In genomic region chr15:77793554-77793953, GRCm38 (mm10) we compare ENCODE assay signal across 11 mouse cellular contexts. TPM values are rescaled to one million over a fixed set of nuclear protein-coding genes. Genes with fewer than 3 reads are reported as not detected.
DNase-seq lines count a peak whose midpoint lies in the region; ATAC-seq and TF ChIP-seq lines count a peak whose summit lies in the region.
"Had no signal": no experiment of that assay in that cellular context is flagged by ENCODE, and none has a peak within 500 bp of the region (broad histone marks: within the 10 kb centered on the region; RNA-seq: fewer than 3 reads in every experiment).

No protein-coding gene starts in this region.

- H3K27me3 ChIP-seq in forebrain, embryonic 12.5 days: no peaks in the 10 kb centered on the region
- H3K27me3 ChIP-seq: embryonic facial prominence, embryonic 12.5 days; Patski had no signal

- ATAC-seq in forebrain, embryonic 12.5 days (ENCODE audit: low FRiP score): no peak
- no peak for ATAC-seq in monocyte, adult 5-6 weeks (replicated peaks; ENCODE audit: insufficient number of reproducible peaks, low FRiP score, low TSS enrichment, poor library complexity, severe bottlenecking)
- ATAC-seq: Patski had no signal

- TF ChIP-seq POLR2A in olfactory bulb, adult 2 months (IDR thresholded peaks at IDR 0.05; ENCODE audit: insufficient read depth, low read depth, low read length): no peak

- H3K4me1 ChIP-seq in olfactory bulb, adult 2 months (ENCODE audit: control insufficient read depth, insufficient read depth, low read length): peaks cover 69% of the 10 kb centered on the region
- peaks cover 6% of the 10 kb centered on the region for H3K4me1 ChIP-seq in forebrain, embryonic 12.5 days

- peaks cover 46% of the 10 kb centered on the region for H3K36me3 ChIP-seq in forebrain, embryonic 12.5 days (replicated peaks)

- WGBS in olfactory bulb, adult 2 months: 39% methylated on average over 7 of the region's 7 CpGs
- 92% methylated on average over 7 of the region's 7 CpGs for WGBS in forebrain, embryonic 12.5 days

- H3K9me3 ChIP-seq in forebrain, embryonic 12.5 days: no peaks in the 10 kb centered on the region
- H3K9me3 ChIP-seq: embryonic facial prominence, embryonic 12.5 days had no signal

- peak; percentile 53 for DNase-seq in gastrocnemius, adult 18-20 months (ENCODE audit: low spot score)
- DNase-seq in gastrocnemius, postnatal 10 days: no peak
- DNase-seq in layer of hippocampus, adult 18-20 months (ENCODE audit: low spot score in 2 of 2): peak; percentile 79 to 86
- no peak for DNase-seq in layer of hippocampus, postnatal 25 days (ENCODE audit: extremely low spot score in 1 of 2, low spot score in 1 of 2)
- peak; percentile 70 to 78 for DNase-seq in cerebellum, postnatal 25 days

- no peak for TF ChIP-seq CTCF in olfactory bulb, adult 2 months (IDR thresholded peaks at IDR 0.05; ENCODE audit: insufficient read depth, low read depth, low read length)

- no peak overlapping the region for H3K4me3 ChIP-seq in olfactory bulb, adult 2 months (ENCODE audit: insufficient read depth, low read depth, low read length)
- H3K4me3 ChIP-seq in forebrain, embryonic 12.5 days (replicated peaks): no peak overlapping the region
- H3K4me3 ChIP-seq: embryonic facial prominence, embryonic 12.5 days had no signal

- no peak overlapping the region for H3K4me2 ChIP-seq in forebrain, embryonic 12.5 days
- H3K4me2 ChIP-seq: embryonic facial prominence, embryonic 12.5 days; hindbrain, embryonic 14.5 days had no signal

- no peak overlapping the region for H3K9ac ChIP-seq in forebrain, embryonic 12.5 days
- H3K9ac ChIP-seq: embryonic facial prominence, embryonic 12.5 days; hindbrain, embryonic 14.5 days had no signal

- H3K27ac ChIP-seq in olfactory bulb, adult 2 months (ENCODE audit: insufficient read depth, low read depth, low read length): peak overlapping the region; percentile 63
- no peak overlapping the region for H3K27ac ChIP-seq in forebrain, embryonic 12.5 days
- H3K27ac ChIP-seq: embryonic facial prominence, embryonic 12.5 days; hindbrain, embryonic 14.5 days had no signal

RNA-seq across cellular contexts. Expression of gene Apol8, which starts 36.8 kb away (rescaled TPM):
- under 1 TPM; 0.07 to 0.73 TPM for total RNA-seq in gastrocnemius, adult 18-20 months (2021)
- total RNA-seq in gastrocnemius, postnatal 10 days (2021): under 1 TPM in 1 of 2 experiments, not detected in 1; 0.61 TPM
- 1 to 10 TPM; 8.0 to 8.9 TPM for total RNA-seq in layer of hippocampus, adult 18-20 months (2021)
- total RNA-seq in layer of hippocampus, postnatal 25 days (2021): 1 to 10 TPM; 4.0 to 4.8 TPM
- polyA plus RNA-seq in olfactory bulb, adult 2 months (2012; ENCODE audit: insufficient read depth, insufficient read length, low replicate concordance, missing spikeins): not detected in 2 replicates
- polyA plus RNA-seq in forebrain, embryonic 12.5 days (2016; fragmentation: Nextera tagmentation; extraction: Ambion mirVana): 0.24 and 0.46 TPM in 2 replicates
- 2.9 to 6.6 TPM (median 4.8 TPM) in 3 replicates for total RNA-seq in monocyte, adult 5-6 weeks (2017)
- polyA plus RNA-seq: hindbrain, embryonic 14.5 days had no signal

RNA-seq across cellular contexts. Expression of gene Myh9, which starts 48.4 kb away (rescaled TPM):
- total RNA-seq in gastrocnemius, adult 18-20 months (2021): 10 to 100 TPM; 42.8 to 63.0 TPM
- 100 to 1,000 TPM; 117 to 155 TPM for total RNA-seq in gastrocnemius, postnatal 10 days (2021)
- total RNA-seq in layer of hippocampus, adult 18-20 months (2021): 10 to 100 TPM; 86.7 to 88.3 TPM
- 10 to 100 TPM; 75.0 to 90.2 TPM for total RNA-seq in layer of hippocampus, postnatal 25 days (2021)
- polyA plus RNA-seq in olfactory bulb, adult 2 months (2012; ENCODE audit: insufficient read depth, insufficient read length, low replicate concordance, missing spikeins): 307 and 350 TPM in 2 replicates
- 24.6 and 27.6 TPM in 2 replicates for polyA plus RNA-seq in forebrain, embryonic 12.5 days (2016; fragmentation: Nextera tagmentation; extraction: Ambion mirVana)
- 908 to 1,221 TPM (median 925 TPM) in 3 replicates for total RNA-seq in monocyte, adult 5-6 weeks (2017)

Comparison
In these comparisons a context has a peak if more than half of its experiments do, and no peak if none do; other contexts are left out.
1. DNase-seq: peak in gastrocnemius, adult 18-20 months (single experiment), layer of hippocampus, adult 18-20 months (2 of 2) and cerebellum, postnatal 25 days (2 of 2); none in gastrocnemius, postnatal 10 days (single experiment) and layer of hippocampus, postnatal 25 days (0 of 2).